Mouse (Mus musculus): Measurements from ENCODE around the gene Col23a1.
"Not testable (repeated sequence)": the region's sequence is repeated elsewhere in the genome, so short reads cannot be mapped to it uniquely, and the experiment has no call there.

Gene Col23a1

GRCm38 (mm10) chr11:51590002-51590401 is 300.3 kb downstream of the Col23a1 start:
- DNase-seq (ENCODE audit: low spot score): no peak

DNA sequence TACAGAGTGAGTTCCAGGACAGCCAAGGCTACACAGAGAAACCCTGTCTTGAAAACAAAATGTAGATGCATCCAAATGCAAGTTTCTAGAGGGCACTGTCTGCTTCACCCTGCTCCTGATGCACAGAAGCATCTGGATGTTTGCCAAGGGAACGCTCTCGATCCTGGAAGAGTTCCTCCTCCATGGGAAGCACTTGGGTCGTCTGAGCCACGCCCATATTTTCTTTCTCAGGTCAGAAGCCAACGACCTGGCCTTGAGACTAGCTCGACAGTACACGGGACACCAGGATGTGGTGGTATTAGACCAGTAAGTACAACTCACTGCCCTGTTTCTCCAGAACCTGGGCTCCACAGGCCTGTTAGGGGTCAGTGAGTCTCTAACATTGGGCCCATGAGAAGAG is 301.4 kb downstream of the Col23a1 start:
- no peak for DNase-seq (ENCODE audit: low spot score)

- no peak for DNase-seq (ENCODE audit: low spot score)
Observed at GRCm38 (mm10) chr11:51591915-51592314, 302.2 kb downstream of the Col23a1 start.

DNA sequence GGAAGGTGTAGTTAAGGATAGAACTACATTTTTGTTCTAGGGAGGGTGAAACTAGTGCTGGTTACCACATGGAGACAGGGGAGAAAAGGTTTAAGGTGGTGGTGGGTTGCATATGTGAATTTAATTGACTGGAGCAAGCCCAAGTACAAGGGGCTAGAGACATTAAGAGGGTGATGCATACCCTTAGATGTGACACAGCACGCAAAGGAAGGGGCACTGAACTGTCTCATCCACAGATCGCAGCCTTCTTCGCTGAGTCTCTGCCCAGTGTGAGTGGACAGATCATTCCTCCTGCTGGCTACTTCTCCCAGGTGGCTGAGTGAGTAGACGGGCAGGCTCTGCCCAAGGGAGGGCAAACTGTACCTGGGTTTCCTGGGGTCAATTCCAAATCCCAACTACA is 303.6 kb downstream of the Col23a1 start:
- no peak for DNase-seq (ENCODE audit: low spot score)

DNA sequence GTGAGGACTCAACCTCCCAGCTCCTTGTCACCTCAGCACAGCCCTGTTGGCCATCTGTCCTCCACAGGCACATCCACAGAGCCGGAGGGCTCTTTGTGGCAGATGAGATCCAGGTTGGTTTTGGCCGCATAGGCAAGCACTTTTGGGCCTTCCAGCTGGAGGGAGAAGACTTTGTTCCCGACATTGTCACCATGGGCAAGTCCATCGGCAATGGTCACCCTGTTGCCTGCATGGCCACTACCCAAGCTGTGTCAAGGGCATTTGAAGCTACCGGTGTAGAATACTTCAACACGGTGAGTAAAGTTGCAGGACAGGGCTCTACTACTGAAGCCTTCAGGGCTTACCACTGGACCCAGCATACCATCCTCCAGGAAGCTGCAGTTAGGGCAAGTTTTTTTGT is 304.1 kb downstream of the Col23a1 start:
- no peak for DNase-seq (ENCODE audit: low spot score)

GRCm38 (mm10) chr11:51594715-51595350 is 305.1 kb downstream of the Col23a1 start:
- no peak for DNase-seq (ENCODE audit: low spot score)

- no peak for DNase-seq (ENCODE audit: low spot score)
Observed at GRCm38 (mm10) chr11:51595459-51596083, 305.9 kb downstream of the Col23a1 start.

DNA sequence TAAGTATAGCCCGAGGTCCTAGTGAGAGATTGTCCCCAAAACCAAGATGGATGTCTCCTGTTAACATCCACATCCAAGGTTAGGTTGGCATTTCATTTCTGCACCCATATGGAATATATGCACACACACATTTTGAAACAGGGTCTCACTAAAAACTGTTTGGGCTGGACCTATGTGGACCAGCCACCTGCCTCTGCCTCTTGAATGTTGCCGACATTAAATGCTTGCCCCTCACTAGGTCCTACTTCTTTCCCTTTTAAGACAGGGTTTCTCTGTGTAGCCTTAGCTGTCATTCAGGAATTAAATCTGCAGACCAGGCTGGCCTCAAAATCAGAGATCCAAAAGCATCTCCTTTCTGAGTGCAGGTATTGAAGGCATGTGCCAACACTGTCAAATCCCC is 307.8 kb downstream of the Col23a1 start:
- no peak for DNase-seq (ENCODE audit: low spot score)

DNA sequence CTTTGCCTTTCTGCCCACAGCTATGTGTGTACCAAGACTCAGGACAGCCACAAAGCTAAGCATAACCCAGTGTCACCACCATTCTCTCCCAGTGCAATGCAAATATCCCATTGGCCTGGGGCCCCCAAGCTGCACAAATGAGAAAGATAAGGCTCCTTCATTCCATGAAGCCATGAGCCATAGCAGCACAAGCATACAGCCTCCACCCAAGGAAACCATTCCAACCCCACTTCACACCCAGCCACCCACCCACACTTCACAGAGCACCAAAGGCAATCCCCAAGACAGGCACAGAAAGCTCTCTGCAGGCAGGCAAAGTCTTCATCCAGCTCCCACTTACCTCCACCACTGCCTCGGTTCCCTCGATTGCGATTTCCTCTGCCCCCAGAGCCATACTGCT is 312.5 kb downstream of the Col23a1 start:
- DNase-seq (ENCODE audit: low spot score): no peak

DNA sequence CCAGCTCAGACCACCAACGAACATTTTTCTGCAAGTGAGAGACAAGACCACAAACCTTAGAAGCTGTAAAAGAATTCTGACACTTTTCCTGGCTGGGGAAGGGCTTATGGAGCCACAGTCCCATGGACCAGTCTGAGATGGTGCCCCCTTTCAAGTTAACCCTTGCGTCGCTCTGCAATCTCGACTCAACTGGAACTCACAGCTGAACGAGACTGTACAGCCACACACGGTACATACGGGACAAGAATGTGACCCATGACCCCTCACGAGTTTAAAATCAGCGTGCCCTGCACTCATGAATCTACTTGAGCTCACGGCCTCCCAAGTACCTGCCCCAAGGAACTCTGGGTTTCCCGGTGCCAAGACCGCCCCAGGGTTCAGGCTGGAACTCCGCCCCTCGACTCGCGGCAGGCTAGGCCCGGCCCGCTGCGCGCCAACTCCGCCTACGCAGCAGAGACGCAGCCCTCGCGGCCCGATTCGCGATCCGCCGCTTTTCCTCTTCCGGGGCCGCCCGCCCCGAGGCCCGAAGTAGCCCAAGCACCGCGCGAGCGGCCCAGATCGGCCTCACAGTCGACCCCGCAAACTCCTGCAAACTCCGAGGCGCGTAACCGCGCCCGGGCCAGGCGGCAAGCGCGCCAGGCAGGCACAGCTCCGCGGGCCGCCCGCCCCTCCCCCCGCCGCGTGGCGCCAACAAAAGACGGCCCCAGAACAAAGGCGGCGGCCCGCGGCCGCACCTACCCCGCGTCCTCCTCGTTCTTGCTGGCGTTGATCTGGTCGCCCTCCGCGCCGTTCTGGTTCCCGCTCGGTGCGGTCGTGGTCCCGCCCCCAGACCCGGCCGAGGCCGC is 316.1 kb downstream of the Col23a1 start:
- peak; percentile 87 for DNase-seq (ENCODE audit: low spot score)

DNA sequence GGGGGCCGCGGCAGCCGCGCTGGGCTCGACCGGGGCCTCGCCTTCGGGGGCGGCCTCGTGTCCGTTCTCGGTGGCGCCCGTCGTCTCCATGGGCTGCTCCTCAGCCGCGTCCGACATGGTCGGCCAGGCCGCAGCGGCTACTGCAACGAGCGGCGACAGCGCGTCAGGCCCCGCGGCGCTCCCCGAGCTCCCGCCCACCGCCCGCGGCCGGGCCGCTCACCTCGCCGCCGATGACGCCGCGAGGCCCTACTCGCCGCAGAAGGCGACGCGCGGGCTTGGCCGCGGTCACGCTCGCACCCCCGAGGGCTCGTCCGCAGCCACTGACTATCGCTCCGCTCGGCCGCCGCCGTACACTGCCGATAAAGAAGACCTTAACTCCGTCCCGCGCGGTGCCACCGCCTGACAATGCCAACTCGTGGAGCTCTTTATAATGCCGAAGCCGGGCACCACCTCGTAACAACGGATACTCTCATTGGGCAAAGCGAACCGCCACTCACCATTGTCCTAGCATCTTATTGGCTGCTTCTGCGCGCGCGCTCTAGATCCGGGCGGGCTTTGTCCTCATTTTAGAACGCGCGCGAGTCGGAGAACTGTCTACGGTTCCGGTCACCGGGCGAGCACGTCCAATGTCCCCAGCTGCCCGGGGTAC is 316.9 kb downstream of the Col23a1 start, which contains the start of gene Hnrnpab:
Hnrnpab (minus strand) TSS at position 401 of the 649 bp plus-strand sequence.
- DNase-seq (ENCODE audit: low spot score): peak; percentile 93

GRCm38 (mm10) chr11:51607096-51607738 is 317.5 kb downstream of the Col23a1 start:
- DNase-seq (ENCODE audit: low spot score): no peak

- no peak for DNase-seq (ENCODE audit: low spot score)
Observed at GRCm38 (mm10) chr11:51609266-51609909, 319.7 kb downstream of the Col23a1 start.

DNA sequence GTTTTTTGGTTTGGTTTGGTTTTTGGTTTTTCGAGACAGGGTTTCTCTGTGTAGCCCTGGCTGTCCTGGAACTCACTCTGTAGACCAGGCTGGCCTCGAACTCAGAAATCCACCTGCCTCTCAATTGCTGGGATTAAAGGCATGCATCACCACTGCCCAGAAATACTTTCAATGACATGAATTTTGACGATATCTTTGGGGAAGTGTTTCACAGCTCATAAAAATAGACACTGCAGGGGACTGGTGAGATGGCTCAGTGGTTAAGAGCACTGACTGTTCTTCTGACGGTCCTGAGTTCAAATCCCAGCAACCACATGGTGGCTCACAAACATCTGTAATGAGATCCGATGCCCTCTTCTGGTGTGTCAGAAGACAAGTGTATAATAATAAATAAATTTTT is 320.2 kb downstream of the Col23a1 start:
- DNase-seq (ENCODE audit: low spot score): not testable (repeated sequence)

GRCm38 (mm10) chr11:51614256-51614655 is 324.5 kb downstream of the Col23a1 start:
- no peak for DNase-seq (ENCODE audit: low spot score)

GRCm38 (mm10) chr11:51615129-51615528 is 325.4 kb downstream of the Col23a1 start:
- DNase-seq (ENCODE audit: low spot score): no peak

GRCm38 (mm10) chr11:51615601-51616000 is 325.9 kb downstream of the Col23a1 start:
- peak; percentile 74 for DNase-seq (ENCODE audit: low spot score)

DNA sequence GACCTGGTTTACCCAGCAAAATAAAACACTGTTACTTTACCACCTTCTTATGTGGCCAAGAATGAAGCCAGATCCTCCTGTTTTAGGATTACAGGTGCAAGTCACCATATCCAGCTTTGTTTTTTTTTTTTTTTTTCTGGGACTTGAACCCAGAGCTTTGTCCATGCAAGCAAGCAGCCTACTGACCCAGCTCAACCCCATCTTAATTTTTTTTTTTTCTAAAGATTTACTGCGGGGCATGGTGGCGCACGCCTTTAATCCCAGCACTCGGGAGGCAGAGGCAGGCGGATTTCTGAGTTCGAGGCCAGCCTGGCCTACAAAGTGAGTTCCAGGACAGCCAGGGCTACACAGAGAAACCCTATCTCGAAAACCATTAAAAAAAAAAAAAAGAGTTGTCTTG is 326.4 kb downstream of the Col23a1 start:
- DNase-seq (ENCODE audit: low spot score): not testable (repeated sequence)

DNA sequence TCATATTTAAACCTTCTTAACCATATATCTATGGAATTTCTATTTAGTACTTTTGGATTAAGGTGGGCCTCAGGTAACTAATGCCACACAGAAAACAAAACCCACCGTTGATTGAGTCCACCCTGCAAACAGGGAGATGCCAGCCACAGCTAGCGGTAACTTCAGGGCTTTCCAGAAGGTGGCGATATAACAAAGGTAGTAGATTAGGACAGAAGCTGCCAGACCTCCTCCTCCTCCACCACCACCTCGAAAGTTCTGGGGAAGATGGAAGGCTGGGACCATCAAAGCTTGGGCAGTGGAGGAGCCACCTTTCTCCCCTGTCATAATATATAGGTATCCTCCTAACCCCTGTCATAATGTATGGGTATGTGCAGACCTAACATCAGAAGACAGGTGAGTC is 328.0 kb downstream of the Col23a1 start:
- DNase-seq (ENCODE audit: low spot score): peak; percentile 38

DNA sequence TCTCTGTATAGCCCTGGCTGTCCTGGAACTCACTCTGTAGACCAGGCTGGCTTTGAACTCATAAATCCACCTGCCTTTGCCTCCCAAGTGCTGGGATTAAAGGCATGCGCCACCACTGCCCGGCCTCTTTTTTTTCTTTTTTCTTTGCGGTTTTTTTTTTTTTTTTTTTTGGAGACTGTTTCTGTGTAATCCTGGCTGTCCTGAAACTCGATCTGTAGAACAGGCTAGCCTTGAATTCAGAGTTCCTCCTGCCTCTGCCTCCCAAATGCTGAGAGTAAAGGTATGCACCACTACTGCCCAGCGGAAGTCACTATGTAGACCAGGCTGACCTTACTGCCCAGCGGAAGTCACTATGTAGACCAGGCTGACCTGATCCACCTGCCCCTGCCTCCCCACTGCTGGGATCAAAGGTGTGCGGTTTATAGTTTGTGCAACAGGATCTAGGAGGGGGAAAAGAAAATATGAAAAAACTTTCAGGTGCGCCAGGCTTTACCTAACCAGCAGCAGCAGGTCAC is 329.2 kb downstream of the Col23a1 start:
- no peak for DNase-seq (ENCODE audit: low spot score)

DNA sequence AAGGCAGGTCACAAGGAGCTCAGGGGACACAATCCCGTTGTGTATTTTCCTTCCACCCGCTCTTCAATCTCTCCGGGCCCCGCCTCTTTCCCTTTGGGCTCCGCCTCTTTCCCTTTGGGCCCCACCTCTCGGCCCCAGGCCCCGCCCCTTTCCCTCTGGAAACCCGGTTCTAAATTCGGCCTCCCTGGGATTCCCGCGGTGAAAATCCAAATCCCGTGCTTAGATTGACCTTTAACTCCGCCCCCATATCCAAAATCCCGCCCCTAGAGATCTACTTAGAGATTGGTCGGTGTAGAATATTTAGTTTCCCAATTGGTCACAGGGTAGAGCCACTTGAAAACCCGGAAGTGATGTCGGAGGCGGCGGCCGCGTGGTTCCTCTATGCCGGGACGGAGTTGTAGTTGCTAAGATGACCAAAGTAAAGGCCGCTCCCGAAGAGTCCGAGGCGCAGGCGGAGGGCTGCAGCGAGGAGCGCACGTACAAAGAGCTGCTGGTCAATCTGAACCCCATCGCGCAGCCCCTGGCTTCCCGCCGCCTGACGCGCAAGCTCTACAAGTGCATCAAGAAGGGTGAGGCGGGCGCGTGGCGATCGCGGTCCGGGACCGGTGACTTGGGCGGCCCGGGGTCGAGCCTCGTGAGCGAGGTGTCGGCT is 329.8 kb downstream of the Col23a1 start, which contains the start of gene Nhp2:
Nhp2 (plus strand) TSS at position 327 of the 652 bp plus-strand sequence.
- DNase-seq (ENCODE audit: low spot score): peak; percentile 91

All from ovary, adult 18-20 months (tissue).